Mouse (Mus musculus): ENCODE results near the gene Timm29. TPM values are rescaled to one million over a fixed set of nuclear protein-coding genes. Genes with fewer than 3 reads are reported as not detected.

The Timm29 gene
- polyA plus RNA-seq, 1 experiment from 2014 or later, result 32.7 TPM

- H3K36me3 ChIP-seq (replicated peaks), result no peaks in the 10 kb centered on the region
- WGBS, result 73% methylated on average over 5 of the region's 5 CpGs
- no peaks in the 10 kb centered on the region; the same call in 1 of the 2 replicates for H3K4me1 ChIP-seq
- H3K27ac ChIP-seq (replicated peaks), result no peak overlapping the region
- no peaks in the 10 kb centered on the region for H3K27me3 ChIP-seq (replicated peaks; ENCODE audit: low read depth, poor library complexity, severe bottlenecking)
- no peak overlapping the region for H3K4me3 ChIP-seq
- no peak for DNase-seq (ENCODE audit: low spot score)
- H3K9me3 ChIP-seq, result no peaks in the 10 kb centered on the region
Measured at GRCm38 (mm10) chr9:21605865-21606264, 13.3 kb downstream of the Timm29 start.

GRCm38 (mm10) chr9:21606648-21607047 is 14.1 kb downstream of the Timm29 start:
- Histone ChIP-seq H3K4me3 (no peak overlapping the region), H3K4me1 (no peaks in the 10 kb centered on the region; the same call in 1 of the 2 replicates), H3K9me3 (no peaks in the 10 kb centered on the region), H3K36me3 (replicated peaks) (no peaks in the 10 kb centered on the region), H3K27me3 (replicated peaks; ENCODE audit: low read depth, poor library complexity, severe bottlenecking) (no peaks in the 10 kb centered on the region), H3K27ac (replicated peaks) (no peak overlapping the region)
- no peak for DNase-seq (ENCODE audit: low spot score)
- WGBS, result 84% methylated on average over 1 of the region's 1 CpGs

- Histone ChIP-seq H3K4me1 (peaks cover 4% of the 10 kb centered on the region; the same call in 1 of the 2 replicates), H3K27ac (replicated peaks) (no peak overlapping the region), H3K9me3 (no peaks in the 10 kb centered on the region), H3K27me3 (replicated peaks; ENCODE audit: low read depth, poor library complexity, severe bottlenecking) (no peaks in the 10 kb centered on the region), H3K36me3 (replicated peaks) (no peaks in the 10 kb centered on the region), H3K4me3 (no peak overlapping the region)
- WGBS, result 81% methylated on average over 1 of the region's 1 CpGs
- no peak for DNase-seq (ENCODE audit: low spot score)
Measured at GRCm38 (mm10) chr9:21609861-21610260, 17.3 kb downstream of the Timm29 start.

- Histone ChIP-seq H3K4me1 (peaks cover 23% of the 10 kb centered on the region), H3K27ac (replicated peaks) (peak overlapping the region; percentile 99), H3K4me3 (peak overlapping the region; percentile 82), H3K36me3 (replicated peaks) (peaks cover 21% of the 10 kb centered on the region), H3K9me3 (no peaks in the 10 kb centered on the region), H3K27me3 (replicated peaks; ENCODE audit: low read depth, poor library complexity, severe bottlenecking) (no peaks in the 10 kb centered on the region)
- WGBS, result 79% methylated on average over 15 of the region's 15 CpGs
- no peak for DNase-seq (ENCODE audit: low spot score)
Measured at GRCm38 (mm10) chr9:21614864-21615616, 22.5 kb downstream of the Timm29 start.

- WGBS, result under 1% methylated on average over 45 of the region's 45 CpGs
- DNase-seq (ENCODE audit: low spot score), result peak; percentile 100
- Histone ChIP-seq H3K36me3 (replicated peaks) (peaks cover 27% of the 10 kb centered on the region), H3K27me3 (replicated peaks; ENCODE audit: low read depth, poor library complexity, severe bottlenecking) (no peaks in the 10 kb centered on the region), H3K4me1 (peaks cover 23% of the 10 kb centered on the region), H3K4me3 (peak within 1 kb of the TSS; percentile 82), H3K9me3 (no peaks in the 10 kb centered on the region), H3K27ac (replicated peaks) (peak within 1 kb of the TSS; percentile 99)
Measured at GRCm38 (mm10) chr9:21615617-21616231, 23.2 kb downstream of the Timm29 start, which contains the start of gene Smarca4. Smarca4 (plus strand) TSS chr9:21616169.

GRCm38 (mm10) chr9:21616232-21616781 is 23.8 kb downstream of the Timm29 start:
- peak overlapping the region; percentile 99 for H3K27ac ChIP-seq (replicated peaks)
- under 1% methylated on average over 57 of the region's 57 CpGs for WGBS
- peaks cover 33% of the 10 kb centered on the region for H3K36me3 ChIP-seq (replicated peaks)
- H3K27me3 ChIP-seq (replicated peaks; ENCODE audit: low read depth, poor library complexity, severe bottlenecking), result no peaks in the 10 kb centered on the region
- H3K4me1 ChIP-seq, result peaks cover 23% of the 10 kb centered on the region
- peak; percentile 94 for DNase-seq (ENCODE audit: low spot score)
- no peaks in the 10 kb centered on the region for H3K9me3 ChIP-seq
- peak overlapping the region; percentile 82 for H3K4me3 ChIP-seq

GRCm38 (mm10) chr9:21617066-21617465 is 24.5 kb downstream of the Timm29 start:
- peak overlapping the region; percentile 82 for H3K4me3 ChIP-seq
- peaks cover 23% of the 10 kb centered on the region for H3K4me1 ChIP-seq
- H3K27me3 ChIP-seq (replicated peaks; ENCODE audit: low read depth, poor library complexity, severe bottlenecking), result no peaks in the 10 kb centered on the region
- no peaks in the 10 kb centered on the region for H3K9me3 ChIP-seq
- peak overlapping the region; percentile 99 for H3K27ac ChIP-seq (replicated peaks)
- peaks cover 40% of the 10 kb centered on the region for H3K36me3 ChIP-seq (replicated peaks)
- WGBS, result 6% methylated on average over 10 of the region's 10 CpGs
- DNase-seq (ENCODE audit: low spot score), result peak; percentile 52

GRCm38 (mm10) chr9:21620229-21620628 is 27.7 kb downstream of the Timm29 start:
- Histone ChIP-seq H3K36me3 (replicated peaks) (peaks cover 65% of the 10 kb centered on the region), H3K4me3 (no peak overlapping the region), H3K9me3 (no peaks in the 10 kb centered on the region), H3K27ac (replicated peaks) (no peak overlapping the region), H3K4me1 (peaks cover 19% of the 10 kb centered on the region), H3K27me3 (replicated peaks; ENCODE audit: low read depth, poor library complexity, severe bottlenecking) (no peaks in the 10 kb centered on the region)
- WGBS, result 88% methylated on average over 4 of the region's 4 CpGs
- no peak for DNase-seq (ENCODE audit: low spot score)

- 96% methylated on average over 1 of the region's 1 CpGs for whole genome bisulfite sequencing
- Histone ChIP-seq H3K4me3 (no peak overlapping the region), H3K36me3 (replicated peaks) (peaks cover 83% of the 10 kb centered on the region), H3K4me1 (peaks cover 14% of the 10 kb centered on the region), H3K27ac (replicated peaks) (no peak overlapping the region), H3K27me3 (replicated peaks; ENCODE audit: low read depth, poor library complexity, severe bottlenecking) (no peaks in the 10 kb centered on the region), H3K9me3 (no peaks in the 10 kb centered on the region)
- no peak for DNase-seq (ENCODE audit: low spot score)
Measured at GRCm38 (mm10) chr9:21622676-21623075, 30.2 kb downstream of the Timm29 start.

GRCm38 (mm10) chr9:21625342-21626339 is 33.1 kb downstream of the Timm29 start:
- Histone ChIP-seq H3K27me3 (replicated peaks; ENCODE audit: low read depth, poor library complexity, severe bottlenecking) (no peaks in the 10 kb centered on the region), H3K36me3 (replicated peaks) (peaks cover 75% of the 10 kb centered on the region), H3K4me1 (0 out of 2 replicates have a peak, but pooled peaks cover 4% of the 10 kb centered on the region), H3K4me3 (no peak overlapping the region), H3K9me3 (no peaks in the 10 kb centered on the region), H3K27ac (replicated peaks) (no peak overlapping the region)
- DNase-seq (ENCODE audit: low spot score), result no peak
- WGBS, result 91% methylated on average over 10 of the region's 10 CpGs

GRCm38 (mm10) chr9:21626571-21626970 is 34.0 kb downstream of the Timm29 start:
- H3K9me3 ChIP-seq, result no peaks in the 10 kb centered on the region
- 0 out of 2 replicates have a peak, but pooled peaks cover 4% of the 10 kb centered on the region for H3K4me1 ChIP-seq
- no peaks in the 10 kb centered on the region for H3K27me3 ChIP-seq (replicated peaks; ENCODE audit: low read depth, poor library complexity, severe bottlenecking)
- H3K36me3 ChIP-seq (replicated peaks), result peaks cover 75% of the 10 kb centered on the region
- DNase-seq (ENCODE audit: low spot score), result no peak
- no peak overlapping the region for H3K27ac ChIP-seq (replicated peaks)
- no peak overlapping the region for H3K4me3 ChIP-seq
